Mouse (Mus musculus): Measurements from ENCODE around the gene Brca1. TPM values are rescaled to one million over a fixed set of nuclear protein-coding genes. Genes with fewer than 3 reads are reported as not detected.

Gene Brca1
- polyA plus RNA-seq, 1 experiment from 2014 or later, result 27.4 TPM

Other genes starting within 250 kb of the Brca1 start
- gene Becn1, start 249.7 kb downstream of the Brca1 start, polyA plus RNA-seq (2016; fragmentation: Nextera tagmentation; extraction: Ambion mirVana), result 144 and 154 TPM in 2 replicates
- 207 and 217 TPM in 2 replicates for gene Psme3, start 235.7 kb downstream of the Brca1 start, polyA plus RNA-seq (2016; fragmentation: Nextera tagmentation; extraction: Ambion mirVana)
- 2.1 and 2.5 TPM in 2 replicates for gene Aoc2, start 226.9 kb downstream of the Brca1 start, polyA plus RNA-seq (2016; fragmentation: Nextera tagmentation; extraction: Ambion mirVana)
- not detected in 2 replicates for gene Aoc3, start 221.3 kb downstream of the Brca1 start, polyA plus RNA-seq (2016; fragmentation: Nextera tagmentation; extraction: Ambion mirVana)
- not detected in 2 replicates for gene G6pc, start 184.4 kb downstream of the Brca1 start, polyA plus RNA-seq (2016; fragmentation: Nextera tagmentation; extraction: Ambion mirVana)
- gene Aarsd1, start 134.3 kb downstream of the Brca1 start, polyA plus RNA-seq (2016; fragmentation: Nextera tagmentation; extraction: Ambion mirVana), result 109 and 115 TPM in 2 replicates
- gene Gm27029, start 127.2 kb downstream of the Brca1 start, polyA plus RNA-seq (2016; fragmentation: Nextera tagmentation; extraction: Ambion mirVana), result 10.9 and 11.6 TPM in 2 replicates
- 20.9 and 21.4 TPM in 2 replicates for gene Rundc1, start 126.9 kb downstream of the Brca1 start, polyA plus RNA-seq (2016; fragmentation: Nextera tagmentation; extraction: Ambion mirVana)
- gene Ptges3l, start 126.6 kb downstream of the Brca1 start, polyA plus RNA-seq (2016; fragmentation: Nextera tagmentation; extraction: Ambion mirVana), result 2.3 and 3.8 TPM in 2 replicates
- gene Rpl27, start 109.7 kb downstream of the Brca1 start, polyA plus RNA-seq (2016; fragmentation: Nextera tagmentation; extraction: Ambion mirVana), result 499 and 505 TPM in 2 replicates
- 3.3 and 3.4 TPM in 2 replicates for gene Ifi35, start 103.5 kb downstream of the Brca1 start, polyA plus RNA-seq (2016; fragmentation: Nextera tagmentation; extraction: Ambion mirVana)
- 28.1 and 36.9 TPM in 2 replicates for gene Rnd2, start 87.0 kb downstream of the Brca1 start, polyA plus RNA-seq (2016; fragmentation: Nextera tagmentation; extraction: Ambion mirVana)
- gene Vat1, start 85.7 kb downstream of the Brca1 start, polyA plus RNA-seq (2016; fragmentation: Nextera tagmentation; extraction: Ambion mirVana), result 24.9 and 28.5 TPM in 2 replicates
- 61.7 and 69.9 TPM in 2 replicates for gene Nbr1, start 194 bp upstream of the Brca1 start, polyA plus RNA-seq (2016; fragmentation: Nextera tagmentation; extraction: Ambion mirVana)
- gene Tmem106a, start 30.3 kb upstream of the Brca1 start, polyA plus RNA-seq (2016; fragmentation: Nextera tagmentation; extraction: Ambion mirVana), result 1.5 and 1.8 TPM in 2 replicates
- gene Gm11634, start 47.3 kb upstream of the Brca1 start, polyA plus RNA-seq (2016; fragmentation: Nextera tagmentation; extraction: Ambion mirVana), result not detected in 2 replicates
- 30.7 and 33.9 TPM in 2 replicates for gene Rdm1, start 75.2 kb upstream of the Brca1 start, polyA plus RNA-seq (2016; fragmentation: Nextera tagmentation; extraction: Ambion mirVana)
- gene Arl4d, start 113.6 kb upstream of the Brca1 start, polyA plus RNA-seq (2016; fragmentation: Nextera tagmentation; extraction: Ambion mirVana), result 2.4 and 3.1 TPM in 2 replicates
- gene Dhx8, start 181.0 kb upstream of the Brca1 start, polyA plus RNA-seq (2016; fragmentation: Nextera tagmentation; extraction: Ambion mirVana), result 44.7 and 51.2 TPM in 2 replicates
- 10.2 and 15.0 TPM in 2 replicates for gene Etv4, start 233.4 kb upstream of the Brca1 start, polyA plus RNA-seq (2016; fragmentation: Nextera tagmentation; extraction: Ambion mirVana)